Mouse (Mus musculus) lung, adult 18-20 months (tissue): ENCODE measurements around the gene B3gnt6.

Source experiments
- DNase-seq, 2 experiments: peaks; one replicate each; pipeline ENCODE4 v3.0.0; 2022; ENCODE audit warnings: mixed read lengths in 2 of 2

Gene B3gnt6

GRCm38 (mm10) chr7:98148721-98149407, 50.4 kb downstream of the B3gnt6 start:
- DNase-seq = no peak

DNA sequence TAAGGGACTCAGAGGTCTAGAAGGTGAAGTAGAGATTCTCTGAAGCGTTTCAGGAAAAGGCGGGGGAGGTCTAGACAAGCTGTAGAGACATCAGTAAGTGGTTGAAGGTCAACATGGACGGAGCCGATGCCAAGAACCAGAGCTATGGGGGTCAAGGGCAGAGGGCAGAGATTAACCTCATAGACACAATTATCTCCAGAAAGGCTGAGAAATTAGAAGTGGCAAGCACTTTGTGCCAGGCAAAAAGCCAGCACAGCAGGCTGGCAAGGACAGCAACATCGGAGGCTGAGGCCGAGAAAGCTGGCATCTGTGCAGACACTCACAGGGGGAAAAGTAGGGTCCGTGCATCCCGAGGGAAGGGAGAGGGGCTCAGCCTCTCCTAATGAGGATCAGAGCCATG, 51.5 kb downstream of the B3gnt6 start:
- no peak for DNase-seq

DNA sequence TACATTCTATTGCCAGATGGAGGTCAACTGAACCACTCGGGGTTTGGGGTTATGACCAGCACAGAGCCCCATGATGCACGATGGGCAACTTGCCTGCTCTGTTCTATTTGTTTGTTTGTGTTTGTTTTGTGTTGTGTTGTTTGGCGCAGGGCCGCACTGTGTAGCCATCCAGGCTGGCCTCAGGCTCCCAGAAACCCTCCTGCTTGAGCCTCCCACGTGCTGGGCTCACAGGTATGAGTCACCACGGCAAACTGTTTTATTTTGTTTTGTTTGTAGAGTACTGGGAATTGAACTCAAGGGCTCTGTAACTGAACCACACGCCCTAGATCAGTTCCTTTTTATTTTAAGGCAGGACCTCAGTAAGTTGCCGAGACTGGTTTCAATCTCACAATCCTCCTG, 52.8 kb downstream of the B3gnt6 start:
- no peak for DNase-seq

DNA sequence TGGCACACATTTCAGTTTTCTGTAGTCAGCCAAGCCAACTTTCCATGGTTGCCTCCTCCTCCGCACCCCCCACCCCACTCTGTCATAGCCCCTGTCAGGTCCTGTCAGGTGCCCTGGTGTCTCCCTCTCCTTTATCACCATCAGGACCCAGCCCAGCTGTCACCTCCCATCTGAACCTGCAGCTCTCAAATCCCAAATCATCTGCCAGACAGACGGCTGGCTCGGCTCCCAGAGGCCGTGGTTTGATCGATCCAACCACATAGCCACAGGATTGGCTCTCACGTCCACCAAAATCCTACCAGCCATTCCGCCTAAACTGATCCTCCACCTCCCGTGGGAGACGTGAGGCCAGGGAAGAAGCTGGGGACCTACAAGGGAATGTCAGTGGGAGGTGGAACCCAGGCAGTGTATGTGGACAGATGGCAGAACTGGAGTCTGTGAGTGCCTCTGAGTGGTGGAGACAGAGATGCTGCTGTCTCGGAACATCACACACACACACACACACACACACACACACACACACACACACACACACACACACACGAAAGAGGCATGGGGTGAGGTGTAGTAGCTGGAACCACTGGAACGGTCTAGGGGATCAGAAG, 53.3 kb downstream of the B3gnt6 start:
- no peak for DNase-seq

GRCm38 (mm10) chr7:98145402-98145801, 53.9 kb downstream of the B3gnt6 start, which contains the start of gene Omp:
Gene Omp (minus strand): TSS chr7:98145502.
- DNase-seq = no peak

GRCm38 (mm10) chr7:98142648-98143047, 56.6 kb downstream of the B3gnt6 start:
- no peak for DNase-seq
